Mouse (Mus musculus) T-helper 17 cell (primary cell): ENCODE data around the gene Lfng.

Experiments
- in situ Hi-C, 2 experiments: fragments of 300-600 bp; cut with MboI, MseI; formaldehyde crosslinking; loops; 1 replicate in 1 of 2; 2 replicates in 1 of 2; pipeline ENCODE4 v1.15.1; 2025; ENCODE audit warnings: high pct_unique_total_duplicates in 2 of 2

The Lfng gene

DNA sequence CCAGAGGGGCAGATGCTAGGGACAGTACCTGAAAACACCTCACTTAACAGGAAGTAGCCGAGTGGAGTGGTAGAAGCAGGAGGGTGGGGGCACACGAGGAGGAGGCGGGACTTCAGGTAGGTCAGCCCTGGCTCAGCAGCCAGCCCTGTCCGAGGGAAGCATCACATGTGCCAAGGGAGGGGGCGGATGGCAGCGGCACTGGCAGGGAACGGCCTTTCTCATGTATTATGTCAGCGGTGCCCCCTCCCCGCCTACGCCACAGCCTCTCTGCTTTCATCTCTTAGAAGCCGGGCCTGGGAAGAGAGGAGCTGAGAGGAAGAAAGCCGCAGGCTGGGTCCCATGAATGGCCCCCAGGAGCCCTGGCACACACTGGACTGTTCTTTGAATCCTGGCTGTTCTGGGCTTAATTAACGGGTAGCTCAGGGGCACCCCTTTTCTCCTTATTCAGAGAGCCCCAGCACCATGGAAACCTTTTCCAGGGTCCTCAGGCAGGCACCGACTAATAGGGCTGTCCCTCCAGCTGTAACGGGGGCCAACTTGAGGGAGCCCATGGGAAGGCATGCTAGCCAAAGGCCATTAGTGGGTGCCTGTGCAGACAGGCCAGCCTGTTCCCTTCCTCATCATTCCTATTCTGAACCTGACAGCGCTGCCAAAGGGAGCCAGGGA lies 52.6 kb downstream of the Lfng start:
- in situ Hi-C loops = no loop called here

DNA sequence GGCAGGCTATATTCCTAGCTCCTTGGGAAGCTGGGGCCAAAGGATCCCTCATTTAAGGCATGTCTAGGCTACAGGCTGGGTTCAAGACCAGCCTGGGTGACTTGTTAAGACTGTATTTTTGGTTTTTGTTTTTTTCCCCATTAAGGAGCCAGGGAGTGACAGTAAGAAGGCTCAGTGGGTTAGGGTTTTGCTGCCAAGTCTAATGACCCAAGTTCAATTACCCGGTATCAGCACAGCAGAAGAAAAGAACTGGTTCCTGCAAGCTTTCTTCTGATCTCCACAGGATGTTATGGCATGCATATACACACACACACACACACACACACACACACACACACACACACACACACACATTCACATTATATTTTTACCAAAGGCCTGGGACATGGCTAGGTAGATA lies 53.3 kb downstream of the Lfng start:
- in situ Hi-C loops = no loop called here

DNA sequence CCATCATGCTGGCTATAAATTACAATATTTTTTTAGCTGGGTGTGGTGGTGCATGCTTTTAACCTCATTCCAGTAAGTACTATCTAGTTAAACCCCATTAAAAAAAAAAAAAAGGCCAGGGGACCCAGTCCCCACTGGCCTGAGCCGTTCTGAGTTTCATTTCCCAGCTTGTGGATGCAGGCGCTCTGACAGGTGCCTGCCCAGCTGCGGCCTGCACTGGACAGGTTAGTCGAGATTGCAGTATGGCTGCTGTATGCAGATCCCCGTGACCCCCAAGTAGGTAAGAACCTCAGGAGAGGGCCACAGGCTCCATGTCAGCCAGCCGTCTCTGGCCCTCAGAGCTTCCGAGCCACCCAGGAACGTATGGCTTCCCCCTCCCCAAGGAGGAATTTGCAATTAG lies 54.3 kb downstream of the Lfng start:
- in situ Hi-C loops = no loop called here

DNA sequence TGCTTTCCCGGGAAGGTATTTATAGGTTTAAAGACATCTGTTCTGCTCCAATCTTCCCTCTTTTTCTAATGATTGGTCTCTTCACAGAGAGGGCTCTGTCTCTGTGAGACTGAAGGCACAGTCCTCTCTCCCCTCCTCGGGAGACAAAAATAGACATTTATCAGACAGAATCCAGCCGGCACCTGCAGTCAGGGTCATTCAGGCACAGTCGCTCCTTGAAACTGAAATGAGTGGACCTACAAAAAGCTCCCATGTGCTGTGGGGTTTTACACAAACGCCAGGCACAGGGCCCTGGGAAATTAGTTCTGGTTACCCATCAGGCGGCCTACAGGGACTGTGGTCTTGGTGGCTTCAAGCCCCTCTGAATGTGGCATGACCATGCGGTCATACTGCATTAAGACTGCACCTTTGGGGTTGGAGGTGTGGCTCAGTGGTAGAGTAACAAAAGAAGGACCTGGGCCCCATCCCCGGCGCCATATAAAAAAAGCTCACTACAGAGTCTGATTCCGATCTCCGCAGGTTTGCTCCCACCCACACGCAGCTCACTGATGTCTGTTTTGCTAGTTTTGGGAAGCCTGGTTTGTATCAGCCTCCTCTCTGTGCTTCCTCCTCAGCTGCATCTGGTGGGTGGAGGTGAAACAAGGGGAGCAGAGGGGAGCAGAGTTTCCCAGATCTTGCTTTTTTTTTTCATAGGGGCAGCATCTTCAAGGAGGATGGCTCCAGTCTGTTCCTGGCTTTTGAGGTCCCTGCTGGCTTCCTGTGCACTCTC lies 54.9 kb downstream of the Lfng start:
- in situ Hi-C loops = no loop called here

DNA sequence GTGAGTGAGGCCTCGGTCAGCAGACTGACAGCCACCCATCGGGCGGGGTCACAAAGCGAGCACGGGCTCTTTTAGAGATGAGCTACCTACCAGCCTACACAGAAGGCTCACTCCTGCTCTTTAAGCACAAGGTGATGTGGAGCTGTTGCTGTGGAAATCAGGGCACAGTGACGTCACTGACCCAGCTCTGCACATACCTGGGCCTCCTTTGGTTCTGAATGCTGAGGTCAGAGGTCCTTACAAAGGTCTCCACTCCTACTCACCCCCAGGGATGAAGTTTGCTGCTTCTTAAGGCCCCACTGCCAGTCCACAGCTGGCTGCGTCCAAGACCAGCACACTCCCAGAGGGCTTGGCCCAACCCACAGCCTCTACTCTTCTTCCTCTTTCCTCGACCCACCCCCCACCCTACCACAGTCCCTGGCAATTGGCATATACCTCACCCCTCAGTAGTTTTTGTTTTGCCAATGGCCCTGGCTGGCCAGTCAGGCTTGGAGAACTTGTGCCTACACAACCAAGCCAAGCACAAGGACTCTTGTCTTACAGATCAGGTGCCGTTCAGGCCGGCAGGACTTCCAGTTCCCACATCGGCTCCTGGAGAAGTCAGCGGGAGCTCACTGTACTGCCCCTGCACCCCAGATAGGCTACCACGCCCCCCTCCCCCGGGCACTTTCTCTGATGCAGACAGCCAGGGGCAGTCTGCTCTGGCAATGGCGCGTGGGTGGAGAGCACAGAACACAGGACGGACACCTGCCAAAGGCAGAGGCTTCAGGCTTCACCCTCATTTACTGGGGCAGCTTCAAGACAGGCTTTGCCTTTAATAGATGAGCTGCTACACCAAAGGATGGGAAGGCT lies 55.8 kb downstream of the Lfng start:
- in situ Hi-C loops = no loop called here

DNA sequence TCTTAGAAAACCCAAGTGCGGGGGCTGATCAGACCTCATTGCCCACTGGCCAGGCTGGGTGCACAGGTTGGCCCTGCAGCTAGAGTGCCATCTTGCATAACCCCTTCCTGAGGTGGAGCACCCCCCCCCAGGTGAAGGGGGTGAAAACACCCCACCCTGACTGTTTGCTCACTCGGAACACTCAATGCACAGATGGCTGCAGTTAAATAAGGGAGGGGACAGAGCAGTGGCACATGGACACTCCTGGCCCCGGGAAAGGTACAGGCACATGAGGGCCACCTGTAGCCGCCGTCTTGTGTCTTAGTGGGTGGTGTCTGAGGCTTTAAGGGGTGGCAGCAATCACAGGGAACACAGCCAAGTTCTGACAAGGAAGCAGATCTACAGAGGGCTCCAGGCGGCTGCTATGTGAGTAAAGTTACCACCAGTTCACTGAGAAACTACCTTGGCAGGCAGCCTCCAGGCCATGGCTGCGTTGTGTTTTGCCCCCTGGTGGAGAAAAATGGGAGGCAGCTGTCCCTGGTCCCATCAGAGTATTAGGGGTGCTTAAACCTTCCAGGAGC lies 56.6 kb downstream of the Lfng start:
- in situ Hi-C loops = no loop called here
